Mouse (Mus musculus) megakaryocyte, embryonic 14.5 days (primary cell): Measurements from ENCODE around the gene Trappc1.

Source experiments
- FLI1 ChIP-seq: IDR thresholded peaks from 2 replicates; pipeline ENCODE4 v1.6.1; 2012; ENCODE audit warnings: low read length, inconsistent platforms, mixed read lengths
- GATA1 ChIP-seq: IDR thresholded peaks from 3 replicates; pipeline ENCODE4 v1.6.1; 2012; ENCODE audit warnings: mixed read lengths, low read length, inconsistent platforms, borderline replicate concordance

DNA sequence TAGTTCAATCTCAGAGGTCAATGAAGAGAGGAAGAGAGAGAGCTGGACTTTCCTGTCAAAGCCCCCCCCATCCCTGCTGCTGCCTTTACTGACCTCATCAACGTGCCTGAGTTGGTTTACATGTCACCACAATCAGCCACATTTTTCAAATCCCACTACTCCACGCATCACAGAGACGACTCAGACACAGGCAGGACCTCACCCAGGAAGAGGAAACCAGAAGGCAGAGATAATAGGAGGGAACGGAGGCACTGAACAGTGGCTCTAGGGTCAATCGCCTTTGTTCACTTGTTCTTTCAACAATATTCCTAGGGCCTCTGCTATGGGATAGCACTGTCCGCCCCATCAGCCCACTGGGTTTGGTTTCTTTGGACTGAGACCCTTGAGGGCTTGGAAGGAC, 3.9 kb downstream of the Trappc1 start:
- no peak; the same call in 2 of the 3 replicates for TF ChIP-seq GATA1
- 0 out of 2 replicates have a peak, but pooled peaks have one; percentile 21 for TF ChIP-seq FLI1
